ENCODE assay signal across 16 mouse cellular contexts in genomic region chr15:15873461-15873860, GRCm38 (mm10).
"Had no signal": no experiment of that assay in that cellular context is flagged by ENCODE, and none has a peak within 500 bp of the region (broad histone marks: within the 10 kb centered on the region; RNA-seq: fewer than 3 reads in every experiment).

No protein-coding gene starts in this region.

- H3K4me1 ChIP-seq: neural tube, embryonic 13.5 days; neural tube, embryonic 15.5 days; stomach, embryonic 15.5 days had no signal

- H3K27ac ChIP-seq: neural tube, embryonic 13.5 days; neural tube, embryonic 15.5 days; stomach, embryonic 15.5 days; stomach, postnatal 0 days had no signal

- H3K9ac ChIP-seq: neural tube, embryonic 13.5 days; neural tube, embryonic 15.5 days; stomach, embryonic 15.5 days had no signal

- DNase-seq: retina, postnatal 1 day; right cerebral cortex, adult 18-20 months; right cerebral cortex, postnatal 14 days; right cerebral cortex, postnatal 25 days; right cerebral cortex, postnatal 4 days; spleen, adult 18-20 months; thymus, adult 18-20 months; thymus, adult 2 months; thymus, postnatal 14 days; thymus, postnatal 25 days; thymus, postnatal 36 days; thymus, postnatal 4 days had no signal

- H3K4me3 ChIP-seq: neural tube, embryonic 13.5 days; neural tube, embryonic 15.5 days; stomach, embryonic 15.5 days had no signal

- H3K27me3 ChIP-seq: neural tube, embryonic 13.5 days; neural tube, embryonic 15.5 days; stomach, embryonic 15.5 days had no signal

- H3K9me3 ChIP-seq: neural tube, embryonic 13.5 days; neural tube, embryonic 15.5 days; stomach, embryonic 15.5 days had no signal

- H3K4me2 ChIP-seq: neural tube, embryonic 13.5 days; neural tube, embryonic 15.5 days; stomach, embryonic 15.5 days had no signal

- H3K36me3 ChIP-seq: neural tube, embryonic 13.5 days; neural tube, embryonic 15.5 days; stomach, embryonic 15.5 days had no signal
